Mouse (Mus musculus) heart, embryonic 15.5 days (tissue): ENCODE data around the gene Zw10. TPM values are rescaled to one million over a fixed set of nuclear protein-coding genes. Genes with fewer than 3 reads are reported as not detected.

ENCODE experiments used
- ATAC-seq: fragments of 200-750 bp; cut with Nextera tagmentation; replicated peaks from 2 replicates; pipeline ENCODE4 v1.8.0; 2017; ENCODE audit warnings: low read depth, moderate TSS enrichment; ENCODE audit not compliant: insufficient number of reproducible peaks, insufficient read depth, low FRiP score
- H3K27ac ChIP-seq: fragments of 300-500 bp; sonication (generic); 2 replicates; pipeline ENCODE4 v1.5.1; 2015; ENCODE audit warnings: mild to moderate bottlenecking, inconsistent platforms
- H3K27me3 ChIP-seq: fragments of 300-500 bp; sonication (generic); 2 replicates; pipeline ENCODE4 v1.6.1; 2015; ENCODE audit warnings: inconsistent platforms
- H3K36me3 ChIP-seq: fragments of 300-500 bp; sonication (generic); 2 replicates; pipeline ENCODE4 v1.6.1; 2015; ENCODE audit warnings: mild to moderate bottlenecking, inconsistent platforms
- H3K4me1 ChIP-seq: fragments of 300-500 bp; sonication (generic); replicated peaks from 2 replicates; pipeline ENCODE4 v1.6.1; 2015; ENCODE audit warnings: inconsistent platforms
- H3K4me2 ChIP-seq: fragments of 300-500 bp; sonication (generic); 2 replicates; pipeline ENCODE4 v1.6.1; 2015; ENCODE audit warnings: inconsistent platforms, mild to moderate bottlenecking, moderate library complexity
- H3K4me3 ChIP-seq: fragments of 300-500 bp; sonication (generic); 2 replicates; pipeline ENCODE4 v1.5.1; 2015; ENCODE audit warnings: mild to moderate bottlenecking, inconsistent platforms
- H3K9ac ChIP-seq: fragments of 300-500 bp; sonication (generic); 2 replicates; pipeline ENCODE4 v1.6.1; 2015; ENCODE audit warnings: mild to moderate bottlenecking, inconsistent platforms
- H3K9me3 ChIP-seq: fragments of 300-500 bp; sonication (generic); replicated peaks from 2 replicates; pipeline ENCODE4 v1.6.1; 2016; ENCODE audit warnings: inconsistent platforms
- WGBS: fragments of 180-500 bp; shearing (Covaris S2); methylation state at CpG from one replicate; pipeline ENCODE4 v1.1.7; 2015; ENCODE audit warnings: mixed read lengths; 5-methylcytosine and 5-hydroxymethylcytosine counted together
- polyA plus RNA-seq: library from polyadenylated mRNA; unstranded; fragments of >200 nt; fragmentation: Nextera tagmentation; extraction: Ambion mirVana; gene quantifications from 2 replicates; pipeline ENCODE4 v1.2.1, GENCODE M21; 2015

Zw10 gene
- polyA plus RNA-seq: 20.4 and 25.7 TPM in 2 replicates

- Histone ChIP-seq H3K4me2 (peak within 1 kb of the TSS; percentile 56), H3K27me3 (no peaks in the 10 kb centered on the region), H3K27ac (peak within 1 kb of the TSS; percentile 75), H3K36me3 (peaks cover 3% of the 10 kb centered on the region; the same call in 1 of the 2 replicates), H3K9me3 (no peaks in the 10 kb centered on the region), H3K4me3 (peak within 1 kb of the TSS; percentile 88), H3K9ac (peak within 1 kb of the TSS; percentile 90), H3K4me1 (peaks cover 20% of the 10 kb centered on the region)
- peak; percentile 97 for ATAC-seq
- under 1% methylated on average over 53 of the region's 53 CpGs for WGBS
These were observed at the start of gene Zw10 for GRCm38 (mm10) chr9:49055333-49056205. Zw10 (plus strand) TSS chr9:49055613.

DNA sequence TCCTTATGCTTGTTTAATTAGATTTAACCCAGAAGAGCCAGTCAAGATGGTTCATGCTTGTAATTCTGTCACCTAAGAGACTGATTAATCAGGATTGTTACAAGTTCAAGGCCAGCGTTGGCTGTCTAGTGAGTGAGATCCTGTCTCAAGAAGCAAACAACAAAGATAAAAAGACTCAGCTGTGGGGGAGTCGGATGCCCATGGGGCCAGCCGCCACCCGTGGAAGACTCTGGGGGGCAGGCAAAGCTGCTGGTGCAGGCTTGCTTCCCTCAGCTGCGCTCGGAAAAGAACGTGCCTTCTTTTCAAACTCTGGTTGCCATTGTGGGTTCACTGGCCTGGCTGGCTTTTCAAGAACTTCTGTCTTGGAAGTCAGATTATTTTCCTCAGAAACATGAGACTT, 39.6 kb upstream of the Zw10 start:
- no peak for ATAC-seq
- Histone ChIP-seq H3K27ac (no peak overlapping the region), H3K36me3 (peaks cover 85% of the 10 kb centered on the region), H3K4me3 (no peak overlapping the region), H3K27me3 (no peaks in the 10 kb centered on the region), H3K9me3 (no peaks in the 10 kb centered on the region), H3K9ac (no peak overlapping the region), H3K4me2 (no peak overlapping the region), H3K4me1 (no peaks in the 10 kb centered on the region)
- 85% methylated on average over 7 of the region's 7 CpGs for WGBS

GRCm38 (mm10) chr9:49021289-49021688, 34.1 kb upstream of the Zw10 start:
- Histone ChIP-seq H3K9me3 (no peaks in the 10 kb centered on the region), H3K27me3 (no peaks in the 10 kb centered on the region), H3K4me1 (peaks cover 6% of the 10 kb centered on the region), H3K4me2 (no peak overlapping the region), H3K4me3 (no peak overlapping the region), H3K36me3 (peaks cover 64% of the 10 kb centered on the region), H3K27ac (peak overlapping the region; percentile 31; the same call in 1 of the 2 replicates), H3K9ac (no peak overlapping the region)
- no peak for ATAC-seq
- 70% methylated on average over 5 of the region's 5 CpGs for WGBS

DNA sequence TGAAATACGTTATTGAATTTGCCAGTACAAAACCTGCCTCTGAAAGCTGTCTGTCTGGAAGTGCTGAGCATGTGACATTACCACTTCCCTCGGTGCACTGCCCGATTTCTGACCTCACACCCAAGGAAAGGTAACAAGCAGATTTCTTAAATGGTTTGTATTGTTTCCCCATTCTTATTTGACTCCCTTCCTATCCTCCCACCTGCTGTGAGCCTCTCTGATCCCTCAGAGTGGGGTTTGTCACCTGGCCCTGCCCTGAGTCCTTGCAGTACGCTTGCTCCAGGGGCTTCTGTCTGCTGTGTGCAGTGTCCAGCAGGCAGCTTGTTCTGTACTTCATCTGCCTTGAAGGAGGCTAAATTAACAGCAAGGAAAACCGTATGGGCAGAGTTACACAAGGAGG, 31.5 kb upstream of the Zw10 start:
- H3K4me2 ChIP-seq: no peak overlapping the region
- peaks cover 6% of the 10 kb centered on the region for H3K4me1 ChIP-seq
- no peak overlapping the region for H3K9ac ChIP-seq
- 93% methylated on average over 5 of the region's 5 CpGs for WGBS
- no peak overlapping the region for H3K27ac ChIP-seq
- H3K9me3 ChIP-seq: no peaks in the 10 kb centered on the region
- peaks cover 68% of the 10 kb centered on the region for H3K36me3 ChIP-seq
- no peak for ATAC-seq
- H3K27me3 ChIP-seq: no peaks in the 10 kb centered on the region
- H3K4me3 ChIP-seq: no peak overlapping the region

DNA sequence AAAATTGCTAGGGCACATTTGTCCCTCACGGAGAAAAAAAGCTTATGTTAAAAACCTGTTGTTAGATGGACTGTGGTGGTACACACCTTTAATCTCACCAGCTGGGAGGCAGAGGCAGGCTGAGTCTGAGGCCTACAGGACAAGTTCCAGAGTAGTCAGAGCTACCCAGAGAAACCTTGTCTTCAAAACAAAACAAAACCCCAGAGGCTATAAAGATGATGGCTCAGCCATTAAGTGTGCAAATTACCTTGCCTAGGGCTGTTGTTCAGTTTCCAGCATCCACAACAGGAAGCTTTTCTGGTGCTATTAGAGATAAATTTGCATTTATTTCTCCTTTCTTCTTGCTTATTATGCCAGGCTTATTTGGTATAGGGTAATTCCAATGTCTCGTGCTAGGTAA, 30.9 kb upstream of the Zw10 start:
- ATAC-seq: no peak
- H3K36me3 ChIP-seq: peaks cover 69% of the 10 kb centered on the region
- WGBS: 93% methylated on average over 2 of the region's 2 CpGs

GRCm38 (mm10) chr9:49034764-49035163, 20.6 kb upstream of the Zw10 start:
- Histone ChIP-seq H3K9me3 (no peaks in the 10 kb centered on the region), H3K4me2 (no peak overlapping the region), H3K4me3 (no peak overlapping the region), H3K4me1 (no peaks in the 10 kb centered on the region), H3K27ac (no peak overlapping the region), H3K36me3 (peaks cover 91% of the 10 kb centered on the region), H3K27me3 (no peaks in the 10 kb centered on the region), H3K9ac (no peak overlapping the region)
- no peak for ATAC-seq
- 90% methylated on average over 4 of the region's 4 CpGs for WGBS

More for the DNA sequence above, 30.9 kb upstream of the Zw10 start:
- H3K27me3 ChIP-seq: no peaks in the 10 kb centered on the region
- H3K4me1 ChIP-seq: peaks cover 6% of the 10 kb centered on the region
- H3K9me3 ChIP-seq: no peaks in the 10 kb centered on the region
- no peak overlapping the region for H3K27ac ChIP-seq
- H3K4me2 ChIP-seq: no peak overlapping the region
- no peak overlapping the region for H3K4me3 ChIP-seq
- H3K9ac ChIP-seq: no peak overlapping the region

DNA sequence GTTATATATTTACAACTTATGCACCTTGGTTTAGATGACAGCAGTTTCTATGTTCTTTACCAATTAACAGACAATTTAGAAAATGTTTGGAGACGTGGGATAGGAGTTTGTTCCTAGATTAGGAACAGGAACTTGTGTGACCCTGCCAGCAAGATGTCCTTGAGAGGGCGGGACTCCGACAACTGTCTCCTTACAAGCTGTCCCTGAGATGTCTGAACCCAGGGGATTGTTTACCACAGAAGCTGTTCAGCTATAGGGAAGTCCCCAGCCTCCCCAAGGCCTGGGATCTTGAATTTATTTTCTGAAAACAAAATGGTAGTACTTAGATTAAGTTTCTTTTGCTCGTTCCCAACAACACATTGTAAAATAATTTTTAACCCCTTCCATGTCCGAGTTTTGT, 4.5 kb upstream of the Zw10 start:
- WGBS: 58% methylated on average over 5 of the region's 5 CpGs
- Histone ChIP-seq H3K27ac (no peak overlapping the region), H3K36me3 (no peaks in the 10 kb centered on the region), H3K9me3 (no peaks in the 10 kb centered on the region), H3K27me3 (no peaks in the 10 kb centered on the region), H3K4me3 (no peak overlapping the region), H3K9ac (no peak overlapping the region), H3K4me1 (peaks cover 5% of the 10 kb centered on the region; the same call in 1 of the 2 replicates), H3K4me2 (no peak overlapping the region)
- ATAC-seq: no peak

DNA sequence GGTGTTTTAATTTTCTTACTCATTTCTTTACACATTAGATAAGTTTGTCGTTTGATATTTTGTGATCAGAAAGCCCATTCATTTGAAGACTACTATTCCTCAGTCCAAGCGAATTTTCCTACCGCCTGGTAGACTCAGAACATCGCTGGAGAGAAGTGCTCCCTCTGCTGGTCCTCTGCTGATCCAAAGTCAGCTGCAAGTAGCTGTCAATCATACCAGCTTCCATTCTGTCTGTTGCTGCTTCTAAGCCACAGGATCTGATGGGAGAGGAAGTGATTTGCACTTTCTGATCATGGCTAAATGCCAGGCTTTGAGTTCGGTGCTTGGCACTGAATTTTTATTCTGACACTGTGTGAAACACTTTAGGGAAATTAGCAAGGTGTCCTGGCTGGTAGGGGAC, 4.1 kb upstream of the Zw10 start:
- Histone ChIP-seq H3K4me1 (peaks cover 8% of the 10 kb centered on the region), H3K27ac (no peak overlapping the region), H3K4me3 (no peak overlapping the region), H3K9me3 (no peaks in the 10 kb centered on the region), H3K27me3 (no peaks in the 10 kb centered on the region), H3K36me3 (no peaks in the 10 kb centered on the region), H3K4me2 (no peak overlapping the region), H3K9ac (no peak overlapping the region)
- ATAC-seq: no peak
- WGBS: 11% methylated on average over 5 of the region's 5 CpGs

DNA sequence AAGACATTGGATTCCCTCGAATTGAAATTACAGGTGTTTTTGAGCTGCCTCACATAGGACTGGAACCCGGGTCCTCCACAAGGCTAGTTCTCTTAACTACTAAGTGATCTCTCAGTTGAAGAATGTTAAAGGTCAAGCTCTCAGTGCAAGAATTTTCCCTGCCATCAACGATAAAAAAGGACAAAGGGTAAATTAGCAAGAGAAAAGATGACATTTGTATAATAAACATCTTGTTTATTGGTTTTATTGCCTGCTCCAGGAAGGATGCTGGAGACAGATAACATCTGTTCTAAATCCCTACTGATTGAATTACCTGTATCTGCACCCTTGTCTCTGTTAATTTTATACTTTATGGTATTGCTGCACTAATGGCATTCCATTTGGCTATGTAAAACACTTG, 1.4 kb upstream of the Zw10 start:
- Histone ChIP-seq H3K4me2 (no peak overlapping the region), H3K4me3 (no peak overlapping the region), H3K9me3 (no peaks in the 10 kb centered on the region), H3K4me1 (peaks cover 19% of the 10 kb centered on the region), H3K9ac (no peak overlapping the region), H3K36me3 (no peaks in the 10 kb centered on the region; the same call in 1 of the 2 replicates), H3K27me3 (no peaks in the 10 kb centered on the region), H3K27ac (no peak overlapping the region)
- ATAC-seq: no peak
- 76% methylated on average over 3 of the region's 3 CpGs for WGBS

- no peak overlapping the region for H3K4me2 ChIP-seq
- WGBS: 54% methylated on average over 3 of the region's 3 CpGs
- no peaks in the 10 kb centered on the region for H3K27me3 ChIP-seq
- no peak for ATAC-seq
- no peak overlapping the region for H3K9ac ChIP-seq
- H3K27ac ChIP-seq: no peak overlapping the region
- peaks cover 63% of the 10 kb centered on the region for H3K36me3 ChIP-seq
- no peak overlapping the region for H3K4me3 ChIP-seq
- no peaks in the 10 kb centered on the region for H3K9me3 ChIP-seq
- H3K4me1 ChIP-seq: no peaks in the 10 kb centered on the region
These were observed 21.4 kb downstream of the Zw10 start for GRCm38 (mm10) chr9:49076847-49077246.

DNA sequence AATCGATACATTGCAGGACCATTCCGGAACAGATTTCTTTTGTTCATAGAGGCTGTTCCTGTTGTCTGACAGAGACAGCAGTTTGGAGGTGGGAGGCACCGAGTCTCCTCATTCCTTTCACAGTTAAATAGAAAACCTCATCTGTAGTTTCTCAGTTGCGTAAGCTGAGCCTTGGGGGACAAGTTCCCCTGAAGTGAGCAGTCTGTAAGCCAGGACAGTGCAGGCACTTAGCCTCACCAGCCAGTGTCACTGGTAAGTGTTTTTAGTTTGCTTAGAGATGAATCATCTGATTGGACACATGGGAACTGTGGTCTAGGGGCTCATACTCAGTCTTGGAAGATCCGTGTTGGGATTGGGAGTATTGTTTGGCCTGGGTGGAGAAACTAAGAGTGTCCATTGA, 25.7 kb downstream of the Zw10 start, which contains the start of gene Tmprss5:
Tmprss5 (plus strand) TSS at position 154 of the 400 bp plus-strand sequence.
- no peaks in the 10 kb centered on the region for H3K9me3 ChIP-seq
- no peaks in the 10 kb centered on the region for H3K4me1 ChIP-seq
- H3K4me2 ChIP-seq: no peak within 1 kb of the TSS
- no peaks in the 10 kb centered on the region for H3K27me3 ChIP-seq
- H3K4me3 ChIP-seq: no peak within 1 kb of the TSS
- no peak for ATAC-seq
- no peak within 1 kb of the TSS for H3K27ac ChIP-seq
- H3K36me3 ChIP-seq: peaks cover 30% of the 10 kb centered on the region
- H3K9ac ChIP-seq: no peak within 1 kb of the TSS
- 64% methylated on average over 5 of the region's 5 CpGs for whole genome bisulfite sequencing

GRCm38 (mm10) chr9:49081561-49081960, 26.1 kb downstream of the Zw10 start:
- Histone ChIP-seq H3K27me3 (no peaks in the 10 kb centered on the region), H3K9ac (no peak overlapping the region), H3K9me3 (no peaks in the 10 kb centered on the region), H3K4me1 (no peaks in the 10 kb centered on the region), H3K36me3 (peaks cover 27% of the 10 kb centered on the region), H3K4me3 (no peak overlapping the region), H3K4me2 (no peak overlapping the region), H3K27ac (no peak overlapping the region)
- WGBS: 14% methylated on average over 4 of the region's 4 CpGs
- no peak for ATAC-seq
